Mouse (Mus musculus): ENCODE data around the gene Gtf2e1.

The Gtf2e1 gene

GRCm38 (mm10) chr16:37478311-37479291 lies 61.0 kb downstream of the Gtf2e1 start:
- DNase-seq (ENCODE audit: low read depth, low spot score): no peak

- no peak for DNase-seq (ENCODE audit: low read depth, low spot score)
Measured at GRCm38 (mm10) chr16:37472620-37473312, 66.8 kb downstream of the Gtf2e1 start.

- no peak for DNase-seq (ENCODE audit: low read depth, low spot score)
Measured at GRCm38 (mm10) chr16:37469595-37469994, 70.0 kb downstream of the Gtf2e1 start.

- DNase-seq (ENCODE audit: low read depth, low spot score): no peak
Measured at GRCm38 (mm10) chr16:37463981-37464380, 75.6 kb downstream of the Gtf2e1 start.

GRCm38 (mm10) chr16:37462886-37463285 lies 76.7 kb downstream of the Gtf2e1 start:
- no peak for DNase-seq (ENCODE audit: low read depth, low spot score)

- DNase-seq (ENCODE audit: low read depth, low spot score): peak; percentile 36
Measured at GRCm38 (mm10) chr16:37461601-37462000, 78.0 kb downstream of the Gtf2e1 start.

All from telencephalon, adult 2 months (tissue).